Mouse (Mus musculus): ENCODE measurements around the gene Ccdc188. TPM values are rescaled to one million over a fixed set of nuclear protein-coding genes. Genes with fewer than 3 reads are reported as not detected.
A peak's percentile ranks its signal among the peaks of the same experiment; 100 is the strongest.

Gene Ccdc188
- polyA plus RNA-seq (2014; fragmentation: Nextera tagmentation; extraction: Ambion mirVana), result not detected in 2 replicates

DNA sequence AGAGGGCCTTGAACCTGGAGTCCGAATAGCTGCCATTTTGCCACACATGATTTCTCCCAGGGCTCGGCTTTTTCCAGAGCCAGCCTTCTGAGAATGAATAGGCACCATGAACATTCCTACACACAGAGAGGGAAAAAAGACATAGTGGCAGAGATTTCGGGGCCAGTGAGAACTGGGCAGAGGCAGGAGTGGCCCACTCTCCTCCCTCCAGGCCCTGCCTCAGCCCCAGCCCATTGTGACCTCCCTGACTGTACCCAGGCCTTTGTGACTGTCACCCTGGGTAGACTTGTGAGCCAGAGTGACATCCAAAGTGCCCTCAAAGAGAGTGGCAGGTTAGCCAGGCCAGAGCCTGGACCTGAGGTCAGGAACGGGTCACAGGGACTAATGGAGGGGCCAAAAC is at the start of gene Ccdc188:
TSS of gene Ccdc188 (plus strand) at position 301 of the 400 bp plus-strand sequence.
- 87% methylated on average over 4 of the region's 4 CpGs for WGBS
- Histone ChIP-seq H3K4me3 (ENCODE audit: low read depth, low read length) (no peak within 1 kb of the TSS), H3K36me3 (ENCODE audit: control insufficient read depth, insufficient read depth, low read length) (peaks cover 7% of the 10 kb centered on the region; the same call in 1 of the 2 replicates), H3K4me1 (replicated peaks; ENCODE audit: control insufficient read depth, insufficient read depth, low read length) (peaks cover 10% of the 10 kb centered on the region), H3K4me2 (ENCODE audit: low read length) (no peak within 1 kb of the TSS), H3K27ac (ENCODE audit: low read depth) (no peak within 1 kb of the TSS), H3K9ac (ENCODE audit: low read length) (no peak within 1 kb of the TSS), H3K9me3 (ENCODE audit: control insufficient read depth, low read length) (no peaks in the 10 kb centered on the region), H3K27me3 (replicated peaks; ENCODE audit: control insufficient read depth, insufficient read depth, low read length) (no peaks in the 10 kb centered on the region)
- no peak for ATAC-seq (replicated peaks; ENCODE audit: low FRiP score, low TSS enrichment, low read depth)
- DNase-seq (ENCODE audit: low spot score), result no peak

DNA sequence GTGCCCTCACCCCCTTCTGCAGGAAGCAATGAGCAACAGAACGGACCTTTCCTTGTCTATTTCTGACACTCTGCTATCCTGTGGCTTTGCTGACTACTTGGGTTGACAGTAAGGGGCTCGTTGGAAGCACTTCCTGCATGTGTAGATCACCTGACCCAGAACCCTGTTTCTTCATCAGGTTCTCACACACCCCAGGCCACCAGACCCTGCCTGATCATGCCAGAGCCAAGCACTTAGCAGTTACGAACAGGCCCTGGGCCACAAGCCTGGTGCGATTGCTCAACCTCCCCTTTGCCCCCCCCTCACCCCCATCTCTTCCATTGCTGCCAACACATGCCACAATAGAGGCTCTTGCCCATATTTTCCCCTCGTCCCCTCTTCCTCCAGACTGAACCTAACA is 48.5 kb upstream of the Ccdc188 start:
- ATAC-seq (replicated peaks; ENCODE audit: low FRiP score, low TSS enrichment, low read depth) (no peak), DNase-seq (ENCODE audit: low spot score) (no peak)
- Histone ChIP-seq H3K4me2 (ENCODE audit: low read length) (no peak overlapping the region), H3K27ac (ENCODE audit: low read depth) (no peak overlapping the region), H3K4me1 (replicated peaks; ENCODE audit: control insufficient read depth, insufficient read depth, low read length) (no peaks in the 10 kb centered on the region), H3K36me3 (ENCODE audit: control insufficient read depth, insufficient read depth, low read length) (no peaks in the 10 kb centered on the region), H3K9ac (ENCODE audit: low read length) (no peak overlapping the region), H3K9me3 (ENCODE audit: control insufficient read depth, low read length) (no peaks in the 10 kb centered on the region), H3K4me3 (ENCODE audit: low read depth, low read length) (no peak overlapping the region), H3K27me3 (replicated peaks; ENCODE audit: control insufficient read depth, insufficient read depth, low read length) (no peaks in the 10 kb centered on the region)
- WGBS, result 78% methylated on average over 5 of the region's 5 CpGs

DNA sequence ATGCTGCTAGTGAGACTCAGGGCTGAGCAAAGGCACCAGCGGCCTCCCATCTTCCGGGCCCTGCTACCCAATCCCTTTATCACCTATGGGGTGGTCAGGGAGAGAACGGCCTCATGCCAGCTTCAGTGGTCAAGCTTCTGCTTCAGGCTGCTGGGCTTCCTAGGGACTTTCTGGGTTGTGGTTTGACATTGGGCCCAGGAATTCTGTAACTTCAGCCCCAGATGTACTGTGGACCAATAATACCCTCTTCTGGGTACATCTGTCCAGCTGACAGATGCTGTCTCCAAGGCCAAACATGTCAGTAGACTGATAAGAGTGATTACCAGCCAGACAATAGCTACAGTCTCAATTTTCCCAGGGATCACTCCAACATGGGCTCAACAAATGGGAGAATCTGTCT is 47.9 kb upstream of the Ccdc188 start:
- Histone ChIP-seq H3K9ac (ENCODE audit: low read length) (no peak overlapping the region), H3K4me1 (replicated peaks; ENCODE audit: control insufficient read depth, insufficient read depth, low read length) (no peaks in the 10 kb centered on the region), H3K27me3 (replicated peaks; ENCODE audit: control insufficient read depth, insufficient read depth, low read length) (no peaks in the 10 kb centered on the region), H3K4me3 (ENCODE audit: low read depth, low read length) (no peak overlapping the region), H3K27ac (ENCODE audit: low read depth) (no peak overlapping the region), H3K4me2 (ENCODE audit: low read length) (no peak overlapping the region), H3K36me3 (ENCODE audit: control insufficient read depth, insufficient read depth, low read length) (no peaks in the 10 kb centered on the region), H3K9me3 (ENCODE audit: control insufficient read depth, low read length) (no peaks in the 10 kb centered on the region)
- no peak for ATAC-seq (replicated peaks; ENCODE audit: low FRiP score, low TSS enrichment, low read depth)
- no peak for DNase-seq (ENCODE audit: low spot score)
- whole genome bisulfite sequencing, result 89% methylated on average over 3 of the region's 3 CpGs

DNA sequence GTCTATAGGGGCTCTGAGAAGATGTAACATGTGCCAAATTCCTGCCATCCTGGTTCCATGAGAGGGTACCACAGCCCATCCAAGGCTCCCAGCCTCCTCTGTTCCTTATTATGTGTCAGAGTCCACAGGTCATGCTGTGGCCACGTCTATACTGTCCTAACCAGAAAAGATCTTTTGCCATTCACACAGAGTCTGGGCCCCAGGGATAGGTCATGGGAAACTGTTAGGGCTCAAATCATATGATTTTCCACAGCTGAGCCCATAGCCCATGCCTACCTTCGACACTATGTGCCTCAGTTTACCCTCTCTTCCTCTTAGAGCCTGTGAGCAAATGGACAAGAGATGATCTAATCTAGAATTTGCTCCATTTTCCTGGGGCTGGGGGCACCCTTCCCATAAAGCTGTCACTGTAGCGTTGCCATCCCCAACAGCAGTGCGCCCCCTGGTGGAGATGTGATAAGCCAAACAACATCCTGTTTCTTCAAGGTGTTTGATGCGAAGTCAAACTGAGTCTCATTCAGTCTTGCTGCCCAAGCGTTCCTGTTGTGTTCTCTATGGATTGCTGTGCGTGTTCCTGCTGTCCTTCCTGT is 45.3 kb upstream of the Ccdc188 start:
- H3K27me3 ChIP-seq (replicated peaks; ENCODE audit: control insufficient read depth, insufficient read depth, low read length), result no peaks in the 10 kb centered on the region
- no peak overlapping the region for H3K4me3 ChIP-seq (ENCODE audit: low read depth, low read length)
- H3K9ac ChIP-seq (ENCODE audit: low read length), result no peak overlapping the region
- ATAC-seq (replicated peaks; ENCODE audit: low FRiP score, low TSS enrichment, low read depth), result no peak
- no peaks in the 10 kb centered on the region for H3K9me3 ChIP-seq (ENCODE audit: control insufficient read depth, low read length)
- WGBS, result 13% methylated on average over 7 of the region's 7 CpGs
- no peak overlapping the region for H3K4me2 ChIP-seq (ENCODE audit: low read length)
- DNase-seq (ENCODE audit: low spot score), result peak; percentile 90
- H3K4me1 ChIP-seq (replicated peaks; ENCODE audit: control insufficient read depth, insufficient read depth, low read length), result 0 out of 2 replicates have a peak, but pooled peaks cover 11% of the 10 kb centered on the region
- no peak overlapping the region for H3K27ac ChIP-seq (ENCODE audit: low read depth)
- no peaks in the 10 kb centered on the region for H3K36me3 ChIP-seq (ENCODE audit: control insufficient read depth, insufficient read depth, low read length)

DNA sequence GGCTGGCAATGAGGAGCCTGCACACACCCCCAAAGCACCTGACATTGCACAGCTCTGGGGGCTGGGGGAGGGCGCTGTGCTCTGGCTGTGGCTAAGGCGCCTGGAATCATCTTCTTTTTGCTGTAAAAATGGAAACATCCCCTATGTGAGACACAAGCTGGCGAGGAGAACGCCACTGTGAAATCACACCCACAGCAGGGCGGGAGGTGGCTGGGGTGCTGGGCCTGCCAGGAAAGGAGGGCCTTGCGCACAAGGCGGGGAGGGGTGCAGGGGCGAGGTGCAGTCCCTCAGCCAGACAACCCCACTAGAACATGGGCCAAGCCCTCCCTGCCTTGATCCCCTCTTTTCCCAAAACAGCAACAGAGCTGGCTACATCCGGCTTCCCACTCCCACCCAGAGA is 44.4 kb upstream of the Ccdc188 start:
- 0 out of 2 replicates have a peak, but pooled peaks cover 11% of the 10 kb centered on the region for H3K4me1 ChIP-seq (replicated peaks; ENCODE audit: control insufficient read depth, insufficient read depth, low read length)
- no peaks in the 10 kb centered on the region for H3K27me3 ChIP-seq (replicated peaks; ENCODE audit: control insufficient read depth, insufficient read depth, low read length)
- H3K36me3 ChIP-seq (ENCODE audit: control insufficient read depth, insufficient read depth, low read length), result no peaks in the 10 kb centered on the region
- H3K9me3 ChIP-seq (ENCODE audit: control insufficient read depth, low read length), result no peaks in the 10 kb centered on the region
- no peak for ATAC-seq (replicated peaks; ENCODE audit: low FRiP score, low TSS enrichment, low read depth)
- no peak overlapping the region for H3K9ac ChIP-seq (ENCODE audit: low read length)
- DNase-seq (ENCODE audit: low spot score), result no peak
- no peak overlapping the region for H3K27ac ChIP-seq (ENCODE audit: low read depth)
- 74% methylated on average over 9 of the region's 9 CpGs for WGBS
- H3K4me3 ChIP-seq (ENCODE audit: low read depth, low read length), result no peak overlapping the region
- no peak overlapping the region for H3K4me2 ChIP-seq (ENCODE audit: low read length)

DNA sequence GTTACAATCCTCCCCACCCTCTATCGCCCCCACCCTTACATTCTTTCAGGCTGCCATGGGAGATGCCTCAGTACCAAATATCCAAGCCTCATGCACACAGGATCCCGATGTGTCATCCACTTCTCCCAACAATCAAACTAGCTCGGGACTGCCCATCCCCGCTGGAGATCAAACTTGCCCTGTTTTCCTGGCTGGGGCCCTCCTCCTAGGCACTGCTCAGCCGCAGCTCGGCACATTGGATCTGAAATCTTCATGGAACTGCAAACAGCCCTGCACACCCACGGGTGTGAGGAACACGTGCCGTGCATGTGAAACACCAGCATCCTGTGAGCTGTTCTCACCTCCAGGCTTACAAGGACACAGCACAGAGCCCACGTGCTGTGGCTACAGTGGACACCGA is 43.9 kb upstream of the Ccdc188 start:
- ATAC-seq (replicated peaks; ENCODE audit: low FRiP score, low TSS enrichment, low read depth), result no peak
- Histone ChIP-seq H3K27ac (ENCODE audit: low read depth) (no peak overlapping the region), H3K9me3 (ENCODE audit: control insufficient read depth, low read length) (no peaks in the 10 kb centered on the region), H3K9ac (ENCODE audit: low read length) (no peak overlapping the region), H3K4me2 (ENCODE audit: low read length) (no peak overlapping the region), H3K27me3 (replicated peaks; ENCODE audit: control insufficient read depth, insufficient read depth, low read length) (no peaks in the 10 kb centered on the region), H3K36me3 (ENCODE audit: control insufficient read depth, insufficient read depth, low read length) (no peaks in the 10 kb centered on the region), H3K4me1 (replicated peaks; ENCODE audit: control insufficient read depth, insufficient read depth, low read length) (0 out of 2 replicates have a peak, but pooled peaks cover 11% of the 10 kb centered on the region), H3K4me3 (ENCODE audit: low read depth, low read length) (no peak overlapping the region)
- no peak for DNase-seq (ENCODE audit: low spot score)
- WGBS, result 73% methylated on average over 11 of the region's 11 CpGs

DNA sequence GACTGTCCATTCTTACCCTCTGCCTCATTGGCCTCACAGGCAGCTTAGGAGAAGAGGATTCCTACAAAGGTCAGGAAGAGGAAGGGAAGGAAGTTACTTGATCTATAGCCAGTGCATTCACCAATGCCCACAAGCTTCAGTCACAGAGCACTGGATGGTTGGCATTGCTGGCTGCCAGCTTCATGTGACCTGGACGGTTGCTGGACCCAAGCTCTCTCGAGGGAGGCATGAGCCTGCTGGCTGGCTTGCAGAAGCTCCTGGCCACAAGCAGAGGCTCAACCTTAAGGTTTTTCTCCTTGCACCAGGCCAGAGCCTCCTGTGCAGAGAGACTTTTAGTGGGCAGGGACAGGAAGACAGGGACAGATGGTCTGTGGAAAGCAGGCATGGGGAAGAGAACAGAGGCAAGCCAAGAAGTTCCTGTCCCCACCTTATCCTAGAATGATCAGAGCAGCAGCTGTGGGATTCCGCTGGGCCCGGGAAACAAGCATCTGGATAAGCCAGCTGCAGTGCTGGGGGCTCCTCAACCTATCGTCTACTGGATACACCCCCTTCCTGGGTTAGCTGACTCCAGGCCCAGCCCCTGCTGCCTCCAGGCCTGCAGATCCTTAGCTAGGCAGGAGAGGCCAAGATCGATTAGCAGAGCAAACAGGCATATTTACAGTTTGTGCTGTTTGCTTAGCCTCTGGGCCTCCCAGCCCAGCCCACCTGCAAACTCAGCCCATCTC is 41.7 kb upstream of the Ccdc188 start:
- H3K27me3 ChIP-seq (replicated peaks; ENCODE audit: control insufficient read depth, insufficient read depth, low read length), result no peaks in the 10 kb centered on the region
- no peaks in the 10 kb centered on the region for H3K36me3 ChIP-seq (ENCODE audit: control insufficient read depth, insufficient read depth, low read length)
- 14% methylated on average over 6 of the region's 6 CpGs for WGBS
- DNase-seq (ENCODE audit: low spot score) (peak; percentile 62), ATAC-seq (replicated peaks; ENCODE audit: low FRiP score, low TSS enrichment, low read depth) (0 out of 2 replicates have a peak, but pooled peaks have one; percentile 25)
- H3K27ac ChIP-seq (ENCODE audit: low read depth), result no peak overlapping the region; the same call in 1 of the 2 replicates
- peaks cover 14% of the 10 kb centered on the region; the same call in 1 of the 2 replicates for H3K4me1 ChIP-seq (replicated peaks; ENCODE audit: control insufficient read depth, insufficient read depth, low read length)
- no peaks in the 10 kb centered on the region for H3K9me3 ChIP-seq (ENCODE audit: control insufficient read depth, low read length)
- no peak overlapping the region for H3K4me3 ChIP-seq (ENCODE audit: low read depth, low read length)
- no peak overlapping the region for H3K9ac ChIP-seq (ENCODE audit: low read length)
- no peak overlapping the region for H3K4me2 ChIP-seq (ENCODE audit: low read length)

DNA sequence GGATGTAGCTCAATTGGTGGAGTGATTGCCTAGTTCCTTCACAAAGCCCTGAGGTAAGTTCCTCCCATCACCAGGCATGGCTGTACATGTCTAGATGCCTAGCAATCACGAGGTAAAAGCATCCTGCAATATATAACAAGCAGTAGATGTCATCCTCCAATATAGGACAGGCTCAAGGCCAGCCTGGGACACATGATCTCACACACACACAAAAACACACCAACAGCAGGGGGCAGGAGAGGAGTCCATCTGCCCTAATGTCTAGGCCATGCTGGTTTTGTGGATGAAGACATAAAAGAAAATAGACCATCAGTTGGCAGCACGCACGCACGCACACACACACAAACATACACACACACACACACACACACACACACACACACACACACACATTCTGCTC is 40.9 kb upstream of the Ccdc188 start:
- DNase-seq (ENCODE audit: low spot score) (no peak), ATAC-seq (replicated peaks; ENCODE audit: low FRiP score, low TSS enrichment, low read depth) (no peak)
- H3K4me1 ChIP-seq (replicated peaks; ENCODE audit: control insufficient read depth, insufficient read depth, low read length), result peaks cover 20% of the 10 kb centered on the region; the same call in 1 of the 2 replicates
- H3K27me3 ChIP-seq (replicated peaks; ENCODE audit: control insufficient read depth, insufficient read depth, low read length), result no peaks in the 10 kb centered on the region
- no peak overlapping the region; the same call in 1 of the 2 replicates for H3K27ac ChIP-seq (ENCODE audit: low read depth)
- H3K4me2 ChIP-seq (ENCODE audit: low read length), result no peak overlapping the region
- H3K9ac ChIP-seq (ENCODE audit: low read length), result no peak overlapping the region
- WGBS, result 78% methylated on average over 4 of the region's 4 CpGs
- H3K9me3 ChIP-seq (ENCODE audit: control insufficient read depth, low read length), result no peaks in the 10 kb centered on the region
- no peaks in the 10 kb centered on the region for H3K36me3 ChIP-seq (ENCODE audit: control insufficient read depth, insufficient read depth, low read length)
- H3K4me3 ChIP-seq (ENCODE audit: low read depth, low read length), result no peak overlapping the region
